Mouse (Mus musculus): ENCODE data around the gene Spata18. TPM values are rescaled to one million over a fixed set of nuclear protein-coding genes. Genes with fewer than 3 reads are reported as not detected.

The Spata18 gene
- total RNA-seq (2014; fragmentation: Nextera tagmentation), result not detected in 2 replicates
- total RNA-seq (2017), result not detected in 2 replicates

DNA sequence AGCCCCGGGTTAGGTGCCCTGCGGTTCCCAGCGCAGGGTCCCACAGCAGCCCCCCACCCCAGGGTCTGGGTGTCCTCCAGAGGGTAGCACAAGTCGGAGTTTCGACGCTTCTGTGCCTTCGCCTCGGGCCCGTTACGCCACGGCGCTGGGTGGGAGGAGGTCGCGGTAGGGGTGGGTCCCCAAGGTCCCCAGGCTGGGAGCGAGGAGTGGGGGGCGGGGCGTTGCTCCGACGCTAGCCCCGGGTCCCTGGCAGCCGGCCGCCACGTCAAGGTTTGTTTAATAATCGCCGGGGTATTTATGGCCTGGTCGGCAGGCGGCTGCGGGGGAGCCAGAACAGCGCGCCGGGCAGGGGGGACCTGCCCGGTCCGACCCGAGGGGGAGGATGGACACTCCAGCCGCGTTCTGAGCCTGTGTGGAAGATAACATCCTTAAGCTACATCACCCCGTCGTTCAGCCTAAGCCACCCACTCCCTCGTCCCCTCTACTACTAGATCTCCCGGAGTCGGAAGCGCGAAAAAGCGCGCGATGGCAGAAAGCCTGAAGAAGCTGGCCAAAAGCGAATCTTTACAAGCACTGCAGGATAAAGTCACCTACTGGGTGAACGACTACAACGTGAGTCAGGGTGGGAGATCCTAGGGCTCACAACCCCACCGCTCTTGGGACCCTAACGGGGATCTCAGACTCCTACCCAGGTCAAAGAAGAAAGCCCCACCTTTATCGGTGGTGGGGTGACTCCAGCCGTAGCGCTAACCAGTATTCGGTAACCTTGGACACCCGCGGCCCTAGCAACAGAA lies at the start of gene Spata18:
TSS of gene Spata18 (plus strand) at position 319 of the 794 bp plus-strand sequence.
- peak; percentile 38 for ATAC-seq (replicated peaks; ENCODE audit: poor library complexity, severe bottlenecking)

DNA sequence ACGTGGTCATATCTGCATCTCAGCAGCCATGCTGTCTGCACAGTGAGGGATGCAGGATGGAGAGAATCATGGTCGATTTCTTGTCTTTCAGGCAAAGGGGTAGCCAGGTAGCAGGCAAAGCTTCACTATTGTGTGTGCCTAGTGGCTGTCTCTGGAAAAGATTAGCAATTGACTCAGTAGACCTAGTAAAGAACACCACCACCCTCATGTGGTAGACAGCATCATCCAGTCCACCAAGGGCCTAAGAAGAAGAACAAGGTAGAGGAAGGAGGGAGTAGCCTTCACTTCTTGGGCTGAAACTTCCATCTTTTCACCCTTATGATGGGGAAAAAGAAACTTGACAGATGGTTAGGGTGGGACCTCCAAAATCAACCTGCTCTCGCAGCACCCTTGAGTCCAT lies 48.3 kb upstream of the Spata18 start:
- no peak for ATAC-seq (replicated peaks; ENCODE audit: poor library complexity, severe bottlenecking)

DNA sequence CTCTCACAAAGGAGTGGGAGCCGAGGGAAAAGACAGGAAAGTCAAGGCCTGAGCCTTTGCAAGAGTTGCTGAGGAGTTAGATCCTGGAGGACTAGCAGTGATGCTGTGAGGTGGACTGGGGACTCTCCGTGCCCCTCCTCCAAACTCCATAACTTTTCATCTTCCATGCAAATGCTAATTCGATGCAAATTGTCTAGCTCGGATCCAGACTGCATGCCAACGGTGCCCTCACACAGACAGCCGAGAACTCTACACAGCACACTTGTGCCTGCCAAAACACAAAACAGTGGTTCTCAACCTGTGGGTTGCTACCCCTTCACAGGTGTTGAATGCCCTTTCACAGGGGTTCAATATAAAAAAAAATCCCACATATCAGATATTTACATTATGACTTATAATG lies 46.6 kb upstream of the Spata18 start:
- no peak for ATAC-seq (replicated peaks; ENCODE audit: poor library complexity, severe bottlenecking)

DNA sequence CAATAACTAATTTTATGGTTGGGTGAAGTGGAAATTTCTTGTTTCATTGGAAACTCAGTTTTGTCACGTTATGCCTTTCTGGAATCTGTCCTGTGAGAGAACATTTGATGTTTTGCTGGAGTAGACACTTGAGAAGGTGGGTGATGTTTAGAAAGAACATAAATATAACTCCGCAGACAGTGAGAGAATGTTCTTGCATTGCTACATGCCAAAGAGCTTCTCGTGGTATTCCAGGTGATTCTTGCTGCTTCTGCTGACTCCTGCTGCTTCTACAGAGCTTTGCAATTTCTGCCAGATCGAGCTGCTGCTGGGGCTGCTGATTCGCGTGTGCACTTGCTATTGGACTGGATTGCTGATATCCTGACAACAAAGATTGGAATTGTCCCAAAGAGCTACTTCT lies 46.2 kb upstream of the Spata18 start:
- ATAC-seq (replicated peaks; ENCODE audit: poor library complexity, severe bottlenecking), result no peak

DNA sequence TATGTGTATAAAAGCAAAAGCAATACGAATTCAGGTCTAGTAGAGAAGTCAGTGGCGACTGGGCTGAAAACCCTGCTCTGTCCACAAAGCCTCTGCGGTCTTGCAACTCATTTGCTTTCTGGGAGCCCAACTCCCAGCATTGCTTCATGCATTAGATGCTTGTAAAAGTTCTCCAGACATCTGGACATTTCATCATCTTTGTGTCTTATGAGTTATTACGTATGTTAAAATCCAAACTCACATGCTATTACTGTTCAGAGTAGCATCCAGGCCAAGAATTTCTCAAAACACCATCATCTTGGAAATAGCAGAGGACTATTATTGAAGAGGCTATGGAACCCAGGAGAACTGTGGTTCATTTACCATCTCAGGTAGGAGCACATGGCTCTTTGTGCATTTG lies 40.1 kb upstream of the Spata18 start:
- ATAC-seq (replicated peaks; ENCODE audit: poor library complexity, severe bottlenecking), result no peak

DNA sequence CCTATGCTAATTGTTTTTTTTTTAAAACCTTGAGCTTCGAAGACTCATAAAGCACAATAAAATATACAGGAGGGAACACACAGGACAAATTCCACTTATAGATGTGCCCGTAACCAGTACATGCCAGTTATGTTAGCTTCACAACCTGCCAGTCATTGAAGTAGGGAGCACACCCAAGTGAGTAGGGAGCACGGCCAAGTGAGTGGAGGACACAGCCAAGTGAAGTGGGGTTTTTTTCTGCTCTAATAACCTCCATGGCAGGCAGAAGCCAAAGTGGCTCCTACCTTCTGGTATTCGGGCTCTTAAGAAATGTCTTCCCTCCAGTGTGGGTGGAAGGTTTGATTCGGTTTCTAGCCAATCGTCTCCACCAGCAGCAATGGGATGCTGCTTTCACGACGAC lies 37.9 kb upstream of the Spata18 start:
- ATAC-seq (replicated peaks; ENCODE audit: poor library complexity, severe bottlenecking), result no peak

DNA sequence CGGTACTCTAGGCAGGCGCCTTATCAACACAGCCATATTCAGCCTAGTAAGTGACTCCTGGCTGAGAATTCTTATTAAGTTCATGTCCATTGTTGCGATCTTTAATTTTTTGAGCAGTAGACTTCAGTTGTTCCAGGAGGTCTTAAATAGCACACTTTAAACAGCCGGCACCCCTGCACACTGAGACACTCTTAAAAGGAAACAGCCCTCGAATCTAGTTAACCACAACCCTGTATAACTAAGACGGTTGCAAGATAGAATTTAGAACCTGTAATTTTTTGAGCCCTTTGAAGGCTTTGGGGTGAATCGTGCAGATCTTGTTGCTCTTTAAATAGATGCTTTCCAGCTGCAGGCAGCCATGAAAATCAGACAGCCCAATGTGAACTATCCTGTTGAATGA lies 36.0 kb upstream of the Spata18 start:
- ATAC-seq (replicated peaks; ENCODE audit: poor library complexity, severe bottlenecking), result no peak

DNA sequence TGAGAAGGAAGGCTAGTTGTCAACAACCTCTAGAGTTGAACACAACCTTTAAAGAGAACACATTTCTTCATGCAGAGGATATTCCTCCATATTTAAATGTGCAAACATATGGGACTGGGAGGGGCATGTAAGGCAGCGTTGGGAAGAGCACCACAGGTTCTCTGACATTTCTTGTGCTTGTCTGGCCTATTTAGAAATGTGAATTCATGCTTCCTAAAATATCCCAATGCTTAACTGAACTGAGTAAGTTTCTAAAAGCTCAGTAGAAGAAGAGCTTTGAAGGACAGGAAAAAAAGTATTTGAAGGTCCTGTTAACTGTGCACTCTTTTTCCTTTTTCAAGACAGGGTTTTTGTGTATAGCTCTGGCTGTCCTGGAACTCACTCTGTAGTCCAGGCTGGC lies 32.2 kb upstream of the Spata18 start:
- ATAC-seq (replicated peaks; ENCODE audit: poor library complexity, severe bottlenecking), result no peak

DNA sequence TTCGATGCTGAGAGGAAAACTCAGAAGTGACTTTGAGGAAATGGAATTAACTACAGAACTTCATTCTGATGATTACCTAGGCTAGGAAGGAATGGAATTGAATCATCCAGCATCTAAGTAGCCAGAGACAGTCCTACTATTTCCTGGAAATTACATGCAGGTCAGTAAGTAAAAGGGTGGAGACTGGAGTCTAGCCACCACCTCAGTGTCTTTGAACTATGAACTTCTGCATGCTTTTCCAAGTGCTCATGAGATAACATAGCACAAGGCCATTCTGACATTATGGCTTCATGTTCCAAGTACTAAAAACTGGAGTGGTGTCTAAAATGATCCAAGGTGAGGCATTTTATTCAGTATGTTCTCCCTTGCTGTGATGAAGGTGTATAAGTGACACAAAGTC lies 25.7 kb upstream of the Spata18 start:
- no peak for ATAC-seq (replicated peaks; ENCODE audit: poor library complexity, severe bottlenecking)

DNA sequence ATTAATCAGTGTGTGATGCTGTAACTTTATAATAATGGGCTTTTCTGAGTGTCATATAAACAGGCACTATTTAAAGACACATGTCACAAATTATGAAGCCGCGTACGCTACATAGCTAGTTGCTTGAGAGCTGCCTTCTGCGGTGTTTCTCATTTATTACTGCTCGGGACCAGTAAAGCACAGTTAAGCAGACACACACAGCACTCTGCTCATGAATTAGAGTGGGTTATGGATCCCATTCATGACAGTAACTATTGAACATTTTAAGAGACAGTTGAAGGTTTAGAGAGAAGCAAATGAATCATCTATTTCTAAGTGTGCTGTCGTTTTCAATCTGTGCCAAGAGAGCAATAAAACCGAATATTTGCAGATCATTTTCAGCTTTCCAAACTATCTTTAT lies 24.3 kb upstream of the Spata18 start:
- ATAC-seq (replicated peaks; ENCODE audit: poor library complexity, severe bottlenecking), result no peak

DNA sequence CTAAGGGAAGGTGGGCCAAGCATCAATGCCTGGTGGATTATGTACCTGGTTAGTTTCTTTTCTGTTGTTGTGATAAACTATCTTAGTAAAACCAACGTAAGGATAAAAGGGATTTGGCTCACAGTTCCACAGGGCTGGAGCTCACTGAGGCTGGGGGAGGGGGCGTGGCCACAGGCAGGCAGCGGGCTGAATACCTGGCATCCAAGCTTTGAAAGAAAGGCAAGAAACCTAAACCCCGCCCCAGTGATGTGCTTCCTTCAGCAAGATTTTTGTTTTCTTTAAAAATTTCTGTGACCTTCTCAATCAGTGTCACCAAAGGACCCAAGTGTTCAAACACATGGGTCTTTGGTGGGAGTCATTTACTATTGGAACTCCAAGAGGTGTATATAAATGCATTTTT lies 23.6 kb upstream of the Spata18 start:
- no peak for ATAC-seq (replicated peaks; ENCODE audit: poor library complexity, severe bottlenecking)

DNA sequence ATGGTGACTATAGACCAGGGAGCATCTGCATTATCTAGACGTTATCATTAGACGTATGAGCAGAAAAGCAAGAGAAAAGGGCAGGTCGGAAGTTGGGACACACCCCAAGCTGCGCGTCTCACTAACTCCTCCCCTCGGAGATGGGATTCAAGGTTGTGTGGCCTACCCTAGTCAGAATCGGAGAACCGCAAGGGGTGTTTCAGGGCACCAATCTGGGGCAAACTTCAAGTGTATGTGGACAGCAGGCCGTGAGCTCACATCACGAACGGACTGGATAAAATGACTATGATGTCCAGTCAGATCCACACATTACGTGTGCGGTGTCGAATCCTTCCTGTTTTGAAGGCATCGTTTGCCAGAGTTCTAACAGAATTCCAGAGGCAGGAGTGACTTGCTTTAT lies 23.2 kb upstream of the Spata18 start:
- ATAC-seq (replicated peaks; ENCODE audit: poor library complexity, severe bottlenecking), result no peak

DNA sequence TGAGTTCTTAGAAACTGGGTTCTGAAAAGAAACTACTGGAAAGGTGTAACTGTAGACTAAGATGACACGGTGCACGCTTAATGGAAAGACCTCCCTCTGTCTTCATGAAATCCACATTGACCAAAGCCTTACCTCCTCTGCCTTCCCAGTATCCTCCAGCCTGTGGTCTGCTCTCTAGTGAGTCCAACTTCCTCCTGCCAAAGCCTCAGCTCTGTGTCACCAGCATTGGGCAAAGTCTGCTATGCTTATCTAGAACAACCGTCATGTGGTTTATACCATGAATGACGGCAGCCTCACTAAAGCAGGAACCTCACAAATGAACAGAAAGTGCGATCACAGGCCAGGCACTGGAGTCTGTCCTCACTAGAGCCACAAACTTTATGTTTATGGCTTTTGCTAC lies 21.0 kb upstream of the Spata18 start:
- peak; percentile 99 for ATAC-seq (replicated peaks; ENCODE audit: poor library complexity, severe bottlenecking)

DNA sequence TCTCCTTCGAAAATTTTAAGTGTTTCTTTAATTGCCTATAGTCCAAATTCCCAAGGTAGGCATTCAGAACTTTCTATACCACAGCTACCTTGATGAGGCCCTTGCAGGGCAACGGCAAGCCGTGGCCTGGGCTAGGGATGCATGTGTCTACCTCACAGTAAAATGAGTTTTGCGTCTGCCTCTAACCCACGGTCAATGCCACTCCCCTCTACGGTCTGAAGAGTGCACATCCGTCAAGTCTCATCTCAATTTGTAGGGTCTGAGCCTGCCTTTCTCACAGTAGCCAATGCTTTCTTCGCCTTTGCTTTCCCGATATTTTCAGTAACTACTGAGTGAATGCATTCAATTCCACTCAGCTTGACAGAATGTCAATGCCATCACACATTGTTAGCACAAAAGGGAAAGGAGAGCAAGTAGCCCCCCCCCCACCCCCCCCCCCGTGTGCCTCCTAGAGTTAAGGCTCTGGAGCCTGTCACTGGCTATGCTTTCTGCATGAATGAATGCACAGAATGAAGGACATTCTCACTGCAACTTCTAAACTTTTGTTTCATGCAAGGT lies 20.1 kb upstream of the Spata18 start:
- no peak for ATAC-seq (replicated peaks; ENCODE audit: poor library complexity, severe bottlenecking)

DNA sequence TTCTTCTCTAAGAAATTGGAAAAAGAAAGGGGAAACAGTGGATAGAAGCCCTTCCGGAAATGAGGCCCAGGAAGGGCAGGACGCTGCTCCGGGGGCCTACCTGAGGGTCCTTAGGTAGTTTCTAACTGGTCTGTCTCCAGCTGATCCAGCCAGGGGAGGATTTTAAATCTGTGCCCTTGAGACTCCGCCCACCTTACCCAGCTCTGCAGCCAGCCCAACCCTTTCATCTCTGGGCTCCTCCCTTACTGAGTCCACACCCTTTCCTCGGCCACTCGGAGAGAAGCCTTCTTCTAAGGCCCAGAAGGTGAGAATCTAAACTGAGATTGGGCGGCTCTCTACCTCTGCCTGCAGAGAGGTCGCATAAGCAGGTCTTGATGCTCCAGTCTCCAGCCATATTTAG lies 18.9 kb upstream of the Spata18 start, which contains the start of gene Lrrc66:
TSS of gene Lrrc66 (minus strand) at position 236 of the 400 bp plus-strand sequence.
- ATAC-seq (replicated peaks; ENCODE audit: poor library complexity, severe bottlenecking), result no peak

DNA sequence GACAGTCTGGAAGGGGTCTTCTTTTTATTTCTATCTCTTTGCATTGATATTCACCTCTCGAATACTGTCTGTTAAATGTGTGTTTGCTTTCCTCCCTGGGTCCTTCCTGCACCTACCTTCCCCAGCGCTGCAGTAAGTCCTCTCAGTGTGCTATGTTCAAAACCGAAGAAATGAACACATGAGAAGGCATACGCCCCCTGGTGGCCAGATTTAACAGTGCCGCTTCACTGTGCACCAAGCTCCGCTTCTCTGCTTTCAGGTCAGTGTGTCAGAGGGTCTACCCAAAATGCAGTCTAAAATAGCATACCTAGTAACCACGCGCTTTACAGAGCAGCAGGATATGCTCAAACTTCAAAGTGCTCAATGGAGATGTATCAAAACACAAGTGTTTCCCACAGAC lies 18.0 kb upstream of the Spata18 start:
- ATAC-seq (replicated peaks; ENCODE audit: poor library complexity, severe bottlenecking), result peak; percentile 30; the same call in 1 of the 2 replicates

DNA sequence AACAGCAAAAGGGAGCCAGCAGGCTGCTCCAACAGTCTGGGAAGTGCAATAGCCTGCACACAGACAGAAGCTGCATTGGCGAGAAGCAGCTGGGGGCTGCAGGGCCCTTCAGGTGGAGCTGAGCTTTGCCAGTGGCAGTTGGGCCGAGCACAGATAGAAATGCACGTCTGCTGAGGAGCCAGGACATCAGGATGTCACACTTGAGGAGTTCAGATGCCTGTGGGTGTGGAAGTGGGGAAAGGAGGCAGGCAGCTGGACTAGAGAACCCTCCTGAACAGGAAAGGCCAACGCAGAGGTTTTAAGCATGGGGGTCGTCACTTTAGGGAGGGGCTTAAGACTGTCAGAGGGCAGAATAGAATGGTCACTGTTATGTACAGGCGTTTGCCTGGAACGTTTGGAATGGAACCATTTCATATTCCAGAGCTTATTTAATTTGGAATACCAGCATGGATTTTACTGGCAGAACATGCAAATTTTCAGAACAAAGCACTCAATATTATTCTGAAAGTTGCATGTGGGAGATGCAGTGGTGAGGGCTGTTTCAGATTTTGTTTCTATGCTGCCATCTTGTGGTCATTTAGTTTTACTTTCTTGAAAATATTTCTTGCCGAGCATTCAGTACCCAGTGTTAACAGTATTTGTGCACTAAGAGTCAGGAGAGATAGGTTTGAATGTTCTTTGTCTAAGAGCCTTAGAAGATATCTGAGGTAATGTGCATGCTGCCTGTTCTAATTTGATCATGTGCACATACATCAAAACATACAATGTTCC lies 13.7 kb upstream of the Spata18 start:
- peak; percentile 67 for ATAC-seq (replicated peaks; ENCODE audit: poor library complexity, severe bottlenecking)

DNA sequence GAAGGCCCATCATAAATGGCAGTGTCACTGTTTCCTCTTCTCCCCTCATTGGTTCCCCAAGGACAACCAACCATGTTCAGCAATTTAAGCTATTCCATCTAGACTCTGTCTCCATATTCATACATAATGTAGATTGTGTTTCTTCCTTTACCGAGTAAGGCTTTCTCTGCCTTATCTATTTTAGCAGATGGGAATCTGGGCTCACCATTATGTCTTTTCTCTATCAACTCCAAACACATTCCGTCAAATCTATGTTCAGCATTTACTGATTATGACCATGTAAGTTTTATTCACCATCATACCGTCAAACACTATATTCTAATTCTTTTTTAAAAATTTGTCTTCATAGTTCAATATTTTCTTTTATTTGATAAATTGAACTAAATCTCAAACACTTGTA lies 10.1 kb upstream of the Spata18 start:
- ATAC-seq (replicated peaks; ENCODE audit: poor library complexity, severe bottlenecking), result no peak

DNA sequence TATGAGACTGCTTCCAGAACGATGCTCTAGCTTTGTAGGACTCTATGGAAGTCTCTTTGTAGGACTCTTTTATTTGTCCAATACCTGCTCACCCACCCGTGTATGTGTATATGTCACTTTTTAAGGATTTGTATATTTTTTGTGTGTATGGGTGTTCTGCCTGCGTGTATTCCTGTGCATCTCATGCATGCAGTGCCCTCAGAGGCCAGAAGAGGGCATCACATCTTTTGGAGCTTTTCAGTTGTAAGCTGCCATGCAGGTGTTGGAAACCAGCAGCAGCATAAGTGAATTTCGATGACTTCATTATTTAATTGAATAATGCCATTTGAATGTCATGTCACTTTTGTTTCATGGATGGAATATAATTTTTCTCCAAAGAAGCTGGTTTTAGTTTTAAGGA lies 9.1 kb upstream of the Spata18 start:
- ATAC-seq (replicated peaks; ENCODE audit: poor library complexity, severe bottlenecking), result peak; percentile 67

DNA sequence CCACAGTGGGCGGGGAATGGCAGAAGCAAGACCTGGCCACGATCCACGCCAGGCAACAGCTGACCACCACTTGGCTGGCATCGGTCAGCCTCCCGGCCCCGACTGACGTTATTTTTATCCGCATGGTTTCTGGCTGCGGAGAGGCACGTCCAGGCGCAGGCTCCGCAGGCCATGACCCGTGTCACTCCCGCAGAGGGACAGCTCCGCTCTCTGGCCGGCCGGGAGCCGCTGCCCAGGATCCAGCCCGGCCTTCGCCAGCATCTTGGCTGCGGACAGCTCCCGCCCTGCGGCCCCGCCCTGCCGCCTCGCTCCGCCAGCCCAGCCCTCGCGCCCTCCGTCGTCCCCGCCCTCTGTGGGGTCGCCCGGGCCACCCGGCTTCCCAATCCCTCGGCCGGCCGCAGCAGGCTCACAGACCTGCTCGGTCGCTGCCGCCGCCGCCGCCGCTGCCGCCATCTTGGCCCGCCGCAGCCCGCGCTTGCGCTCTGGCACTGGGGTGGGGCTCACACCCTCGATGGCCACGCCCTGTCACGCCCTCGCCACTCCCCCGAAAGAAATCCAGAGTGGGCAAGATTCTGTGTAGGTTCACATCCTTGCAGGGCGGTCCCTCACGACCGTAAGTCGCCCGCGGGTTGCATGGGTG lies 3.8 kb upstream of the Spata18 start, which contains the start of gene Sgcb:
TSS of gene Sgcb (minus strand) at position 530 of the 640 bp plus-strand sequence.
- ATAC-seq (replicated peaks; ENCODE audit: poor library complexity, severe bottlenecking), result peak; percentile 81

Measured in granulocyte monocyte progenitor cell, adult 5-6 weeks (primary cell).